Mouse (Mus musculus) right cerebral cortex, postnatal 36 days (tissue): ENCODE results near the gene Fli1.

Source experiments
- DNase-seq, 2 experiments: peaks; one replicate each; pipeline ENCODE4 v3.0.0; 2022; ENCODE audit warnings: low spot score in 2 of 2, mixed read lengths in 1 of 2

Gene Fli1

DNA sequence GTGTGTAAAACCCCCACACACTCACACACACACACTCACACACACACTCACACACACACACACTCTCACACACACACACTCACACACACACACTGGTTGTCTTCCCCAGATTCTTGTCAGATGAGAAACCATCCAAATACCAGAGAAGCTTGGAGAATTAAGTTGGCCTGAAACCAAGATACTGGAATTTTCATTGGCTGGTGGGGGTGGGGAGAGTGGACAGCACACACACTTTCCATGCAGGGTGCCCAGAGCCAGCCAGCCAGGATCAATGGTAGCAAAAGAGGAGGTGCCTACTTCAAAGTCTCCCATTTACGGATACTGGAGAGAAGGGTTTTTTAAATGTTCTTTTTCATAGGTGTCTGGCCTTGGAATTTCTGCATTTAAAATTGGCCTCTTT, 74.3 kb downstream of the Fli1 start:
- DNase-seq = no peak

DNA sequence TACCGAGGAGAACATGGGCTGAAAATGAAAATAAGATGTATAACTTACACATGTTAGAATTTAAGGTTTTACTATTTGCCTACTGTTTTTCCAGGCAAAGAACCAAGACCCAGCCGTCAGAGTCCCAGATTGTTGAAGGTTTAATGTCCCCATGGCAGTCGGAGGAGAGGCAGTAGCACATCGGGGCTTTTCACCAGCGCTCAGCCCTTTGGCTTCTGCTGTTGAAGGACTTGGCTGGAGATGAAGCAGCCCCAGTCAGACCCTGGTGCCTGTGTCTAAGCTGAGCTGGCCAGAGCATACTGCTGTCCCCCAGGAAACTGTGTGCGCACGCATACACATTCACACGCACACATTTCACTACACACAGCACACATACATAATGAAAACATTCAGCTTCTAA, 75.2 kb downstream of the Fli1 start:
- no peak for DNase-seq

DNA sequence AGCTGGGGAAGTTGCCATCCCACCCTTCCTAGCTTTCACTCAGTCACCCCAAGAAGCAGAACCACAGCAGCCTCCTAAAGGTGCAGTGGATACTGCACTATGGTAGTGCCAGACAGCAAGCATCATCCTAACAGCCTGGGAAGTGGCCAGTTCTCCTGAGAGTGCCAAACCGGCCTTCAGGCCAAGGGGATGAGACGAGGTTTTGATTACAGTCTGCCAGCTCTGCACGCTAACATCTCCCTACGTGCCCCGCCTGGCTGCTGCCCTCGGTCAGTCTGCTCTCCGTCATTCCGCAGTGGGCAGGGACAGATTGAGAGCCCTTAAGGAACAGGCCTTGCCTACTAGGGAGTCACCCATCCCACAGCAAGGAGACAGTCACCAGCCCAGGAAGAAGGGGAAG, 75.8 kb downstream of the Fli1 start:
- no peak for DNase-seq

DNA sequence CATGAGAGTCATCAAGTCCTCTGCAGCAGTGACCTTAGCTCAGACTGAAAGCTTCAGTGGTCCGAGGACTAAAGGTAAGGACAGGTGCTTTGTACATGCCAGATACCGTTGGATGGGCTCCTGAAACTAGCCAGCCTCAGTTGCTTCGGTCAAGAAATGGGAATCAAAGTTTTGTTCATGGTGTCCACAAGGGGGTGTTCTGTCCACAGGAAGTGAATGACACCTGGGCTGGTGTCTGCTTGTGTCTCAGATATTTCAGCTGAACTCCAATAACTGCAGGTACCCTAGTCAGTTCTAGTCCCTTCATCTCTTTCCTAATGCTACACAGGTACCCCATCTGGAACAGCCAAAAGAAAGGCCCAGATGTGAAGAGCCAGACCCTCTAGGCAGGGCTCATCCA, 86.0 kb downstream of the Fli1 start:
- no peak for DNase-seq

DNA sequence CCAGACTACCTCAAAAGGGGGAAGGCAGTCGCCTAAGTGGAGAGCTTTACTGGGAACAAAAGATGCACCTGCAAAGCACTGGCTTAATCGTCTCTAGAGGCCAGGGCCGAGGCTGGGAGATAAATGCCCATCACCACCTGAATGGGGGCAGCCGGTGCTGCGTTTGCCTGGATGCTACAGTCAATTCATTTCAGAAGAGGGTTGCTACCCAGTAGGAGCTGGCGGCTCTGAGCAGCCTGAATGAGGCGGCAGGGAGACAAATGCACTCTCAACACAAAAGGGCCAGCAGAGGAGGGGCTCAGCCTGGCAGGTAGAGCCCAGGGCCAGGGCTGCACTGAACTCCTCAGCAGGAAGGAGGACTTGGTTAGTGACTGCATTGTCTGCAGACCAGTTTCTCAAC, 92.5 kb downstream of the Fli1 start:
- DNase-seq = no peak

DNA sequence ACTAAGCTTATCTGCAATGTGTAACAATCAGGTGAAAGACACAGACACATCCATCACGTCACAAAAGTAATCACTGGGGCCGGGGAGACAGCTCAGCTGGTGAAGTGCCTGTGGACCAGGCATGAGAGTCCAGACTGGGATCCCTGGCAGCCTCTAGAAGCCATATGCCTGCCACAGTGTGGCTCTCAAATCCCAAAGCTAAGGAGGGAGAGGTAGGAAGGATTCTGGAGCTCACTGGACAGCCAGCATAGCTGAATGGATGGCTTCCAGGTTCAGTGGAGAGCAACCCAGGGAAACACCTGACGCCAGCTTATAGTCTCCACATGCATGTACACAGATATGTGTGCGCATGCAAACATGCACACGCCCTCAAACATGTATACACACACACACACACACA, 93.9 kb downstream of the Fli1 start:
- no peak for DNase-seq

DNA sequence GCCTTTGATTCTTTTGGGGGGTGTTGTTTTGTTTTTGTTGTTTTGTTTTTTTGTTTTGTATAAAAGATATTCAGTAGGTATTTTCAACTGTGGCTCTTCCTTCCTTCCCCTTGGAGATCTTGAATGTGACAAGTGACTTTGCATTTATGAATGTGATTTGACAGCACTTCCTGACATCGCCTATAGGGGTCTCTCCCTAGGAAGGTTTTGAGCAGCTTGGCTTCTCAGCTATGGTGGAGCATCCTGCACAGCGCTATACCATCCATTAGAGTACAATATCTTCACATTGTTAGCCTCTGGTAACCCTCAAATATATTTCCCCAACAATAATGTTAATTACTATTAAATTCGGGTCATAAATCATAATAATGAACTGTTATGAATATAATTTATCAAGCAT, 96.9 kb downstream of the Fli1 start:
- DNase-seq = no peak

DNA sequence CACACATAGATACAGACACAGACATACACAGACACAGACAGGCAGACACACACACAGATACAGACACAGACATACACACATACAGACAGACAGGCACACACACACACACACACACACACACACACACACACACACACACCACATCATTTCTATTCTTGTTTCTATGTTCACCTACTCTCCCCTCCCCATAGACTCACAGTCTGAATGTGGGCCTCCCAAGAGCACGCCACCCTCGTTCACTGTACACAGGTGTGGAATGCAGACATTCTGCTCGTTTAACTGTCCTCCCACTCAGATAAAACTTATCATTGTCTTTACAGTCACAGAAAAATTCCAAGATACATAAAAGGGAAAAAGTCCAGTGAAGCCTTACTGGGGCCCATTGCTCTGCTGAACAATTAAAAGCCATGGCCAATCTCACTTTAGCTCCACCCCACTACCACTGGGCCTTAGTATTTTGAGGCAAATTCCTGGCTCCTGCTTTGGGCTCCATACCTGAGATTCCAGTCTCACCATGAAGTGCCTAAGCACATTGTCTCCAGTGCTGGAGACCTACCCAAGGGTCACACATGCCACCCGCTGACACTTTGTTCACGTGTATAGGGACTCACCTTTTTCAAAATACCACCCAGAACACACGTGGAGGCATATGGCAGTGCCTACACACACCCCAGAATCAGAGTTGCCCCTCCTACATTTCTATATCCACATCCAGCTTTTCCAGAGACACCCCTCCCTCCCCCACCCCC, 98.0 kb downstream of the Fli1 start:
- DNase-seq = no peak

DNA sequence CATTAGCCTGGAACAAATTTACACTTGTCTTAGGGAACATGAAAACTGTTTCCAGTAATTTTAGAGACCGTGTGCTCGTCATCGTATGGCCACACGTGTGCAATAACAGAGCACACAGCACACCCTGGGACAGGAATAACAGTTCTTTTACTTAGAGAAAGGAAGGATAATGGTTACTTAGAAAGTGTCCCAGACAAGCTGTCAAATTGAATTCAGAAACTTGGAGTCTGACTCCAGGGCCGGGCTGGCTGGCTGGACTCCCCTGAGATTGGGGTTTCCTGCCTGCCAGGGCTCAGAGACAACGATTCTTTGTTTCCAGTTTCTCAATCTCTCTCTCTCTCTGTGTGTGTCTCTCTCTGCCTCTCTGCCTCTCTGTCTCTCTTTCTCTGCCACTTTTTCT, 98.8 kb downstream of the Fli1 start:
- DNase-seq = no peak

DNA sequence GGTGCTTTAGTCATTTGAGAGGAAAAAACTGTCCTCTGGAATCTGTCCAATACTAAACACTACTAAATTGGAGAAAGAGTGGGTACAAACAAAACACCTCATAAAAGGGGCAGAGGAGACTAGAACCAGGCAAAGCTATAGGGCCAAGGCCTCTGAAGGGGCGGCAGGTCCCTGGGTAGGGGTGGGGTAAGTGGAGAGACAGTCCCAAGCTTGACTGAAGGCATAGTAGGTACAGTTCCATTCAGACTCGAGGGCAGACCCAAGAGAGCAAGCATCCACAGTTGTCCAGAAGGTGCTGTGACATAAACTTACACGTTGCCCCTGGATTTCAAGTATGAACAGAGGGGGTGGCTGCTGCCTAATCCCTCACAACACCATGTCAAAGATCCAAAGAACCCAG, 99.5 kb downstream of the Fli1 start:
- no peak for DNase-seq

DNA sequence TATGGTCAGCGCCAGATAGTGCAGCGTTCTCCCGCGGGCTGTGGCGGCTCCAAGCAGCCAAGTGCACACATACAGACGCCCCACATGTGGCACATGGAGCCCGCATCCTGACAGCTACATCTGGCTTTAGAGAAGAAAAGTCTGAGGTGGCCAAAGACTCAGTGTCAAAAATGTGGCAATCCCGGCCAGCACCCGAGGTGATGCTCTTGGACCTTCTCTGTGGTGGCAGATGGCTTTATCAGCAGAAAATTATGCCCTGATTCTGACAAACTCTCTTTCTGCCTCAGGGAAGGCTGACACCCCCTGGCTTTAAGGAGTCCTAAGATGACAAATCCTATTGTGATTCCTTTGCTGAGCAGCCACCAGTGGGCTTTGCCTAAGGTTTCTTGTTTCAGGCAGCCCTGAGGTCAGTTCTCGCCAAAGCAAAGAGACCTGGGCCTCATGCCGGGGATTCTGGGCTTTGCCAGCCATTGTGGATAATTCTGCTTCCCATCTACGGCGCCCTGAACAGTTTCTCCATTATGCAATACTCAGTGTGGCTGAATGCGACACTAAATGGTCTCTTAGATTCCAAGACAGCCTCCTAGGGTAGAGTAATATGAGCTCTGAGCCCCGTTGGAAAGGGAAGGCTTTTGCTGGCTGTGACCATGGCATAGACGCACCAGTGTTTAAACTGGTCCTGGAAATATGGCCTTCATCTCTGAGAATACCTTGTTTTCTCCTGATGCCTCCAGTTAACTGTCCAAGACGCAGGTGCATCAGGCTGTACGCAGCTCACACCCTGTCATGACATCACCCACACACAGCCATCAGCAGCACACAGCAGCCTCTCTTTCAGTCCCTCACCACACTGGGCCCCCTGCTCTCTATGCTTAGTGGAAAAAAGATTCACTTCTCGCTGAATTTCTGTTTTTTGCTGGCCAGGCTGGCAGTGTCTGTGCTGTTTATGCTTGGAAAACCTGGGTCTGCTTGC, 108.1 kb downstream of the Fli1 start:
- peak in 1 of 2 experiments; percentile 12 for DNase-seq

DNA sequence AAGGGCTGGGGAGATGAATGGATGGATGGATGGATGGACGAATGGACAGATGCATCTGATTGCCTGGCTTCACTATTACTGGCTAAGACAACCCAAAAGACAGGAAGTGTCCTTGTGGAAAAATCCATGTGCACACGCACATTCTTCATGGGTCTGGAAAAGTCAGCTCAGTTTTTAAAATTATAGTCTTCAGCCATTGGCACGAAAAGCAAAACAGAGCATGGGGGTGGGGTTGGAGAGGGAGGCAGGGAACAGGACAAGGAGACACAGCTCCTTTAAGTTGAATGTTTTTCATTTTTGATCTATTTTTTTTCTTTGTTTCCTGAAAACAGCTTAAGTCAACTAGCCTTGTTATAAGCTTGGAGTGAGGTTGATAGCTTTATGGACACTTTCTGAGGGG, 111.6 kb downstream of the Fli1 start:
- no peak for DNase-seq

DNA sequence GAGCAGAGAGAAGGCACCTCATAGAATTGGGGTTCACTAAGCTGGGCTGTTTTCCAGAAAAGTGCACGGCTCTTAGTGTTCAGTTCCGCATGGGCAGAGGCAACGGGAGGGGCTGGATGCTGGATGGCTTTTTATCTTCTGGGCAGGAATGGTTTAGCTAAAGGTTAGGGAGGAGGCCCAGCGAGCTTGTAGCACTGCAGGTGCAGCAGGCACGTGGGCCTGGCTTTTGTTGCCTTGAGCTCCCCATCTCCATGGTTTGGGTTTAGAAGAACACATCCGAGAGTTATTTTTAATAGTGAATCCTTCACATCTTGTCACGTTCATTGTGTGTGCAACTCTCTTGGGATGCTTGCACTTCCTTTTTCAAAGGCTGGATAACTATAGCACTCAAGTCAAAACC, 117.3 kb downstream of the Fli1 start:
- DNase-seq = no peak

DNA sequence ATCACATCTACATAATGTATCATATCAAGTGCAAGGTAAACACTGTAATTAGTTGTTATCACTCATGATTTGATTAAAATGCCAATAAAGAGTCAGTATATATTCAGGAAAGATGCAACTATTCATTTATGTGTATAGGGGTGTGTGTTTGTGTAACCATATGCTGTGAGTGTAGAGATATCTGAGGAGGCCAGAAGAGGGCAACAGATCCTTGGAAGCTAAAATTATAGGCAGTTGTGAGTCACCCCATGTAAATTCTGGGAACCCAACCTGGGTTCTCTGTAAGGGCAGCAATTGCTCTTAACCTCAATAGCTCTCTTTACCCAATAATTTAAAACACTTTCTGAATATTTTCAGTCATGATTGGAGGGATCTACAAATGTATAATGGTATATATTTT, 122.0 kb downstream of the Fli1 start:
- DNase-seq = no peak

DNA sequence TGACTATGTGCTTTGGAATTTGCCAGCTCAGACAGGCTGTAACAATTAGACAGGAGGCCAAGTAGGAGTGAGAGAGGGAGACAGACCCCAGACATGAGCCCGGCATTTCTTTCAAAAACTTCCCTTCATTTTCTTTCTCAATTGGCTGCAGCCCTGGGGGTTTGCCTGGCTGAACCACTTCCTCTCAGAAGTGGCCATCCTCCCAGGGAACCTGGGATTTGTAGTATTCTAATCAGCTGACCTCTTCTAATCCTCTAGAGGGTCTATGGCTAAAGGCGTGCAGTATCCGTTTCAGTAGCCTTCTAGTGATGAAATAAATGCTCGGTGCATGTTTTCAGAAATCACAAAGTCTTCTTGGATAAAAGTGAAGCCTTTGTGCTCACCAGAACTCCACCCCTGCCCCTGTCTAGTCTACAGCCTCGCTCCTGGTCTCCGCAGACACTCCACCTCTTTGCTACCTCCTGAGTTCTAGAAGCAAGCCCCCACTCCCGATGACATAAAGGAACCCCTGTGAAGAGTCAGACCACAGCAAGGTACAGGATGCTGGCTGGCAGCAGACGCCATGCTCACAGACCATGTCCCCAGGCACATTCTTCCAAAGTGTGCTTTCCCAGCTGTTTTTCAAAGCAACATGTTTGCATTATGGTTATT, 125.1 kb downstream of the Fli1 start:
- DNase-seq = no peak

DNA sequence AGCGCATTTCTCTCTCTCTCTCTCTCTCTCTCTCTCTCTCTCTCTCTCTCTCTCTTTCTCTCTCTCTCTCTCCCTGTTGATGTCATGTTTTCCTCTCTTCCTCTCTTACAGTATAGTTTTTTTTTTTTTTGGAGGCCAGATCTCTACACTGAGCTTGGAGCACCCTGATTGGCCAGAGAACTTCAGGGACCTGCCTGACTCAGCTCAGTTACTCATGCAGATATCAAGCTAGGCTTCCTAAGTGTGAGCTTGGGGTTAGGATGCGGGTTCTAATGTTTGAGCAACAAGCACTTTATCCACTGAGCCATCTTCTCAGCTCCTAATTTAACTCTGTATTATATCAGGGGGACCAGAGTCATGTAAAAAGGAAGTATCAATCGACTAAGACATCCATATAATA, 126.7 kb downstream of the Fli1 start:
- no peak for DNase-seq

DNA sequence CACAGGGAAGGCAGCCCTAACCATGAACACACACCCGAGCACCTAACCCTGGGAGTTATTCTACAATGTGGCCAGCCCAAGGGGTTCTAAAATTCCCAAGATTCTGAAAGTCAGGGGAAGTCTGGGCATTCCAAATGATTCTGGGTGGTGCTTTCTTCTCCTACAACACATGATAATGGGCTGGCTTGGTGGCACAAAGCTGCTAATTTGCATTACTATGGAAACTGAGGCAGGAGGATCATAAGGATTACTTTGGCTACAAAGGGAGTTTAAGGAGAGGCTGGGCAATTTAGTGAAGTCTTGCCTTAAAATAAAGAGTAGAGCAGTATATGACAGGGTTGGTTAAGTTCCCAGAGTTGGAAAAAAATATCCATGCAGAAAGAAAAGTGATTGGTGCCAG, 127.7 kb downstream of the Fli1 start:
- no peak for DNase-seq

DNA sequence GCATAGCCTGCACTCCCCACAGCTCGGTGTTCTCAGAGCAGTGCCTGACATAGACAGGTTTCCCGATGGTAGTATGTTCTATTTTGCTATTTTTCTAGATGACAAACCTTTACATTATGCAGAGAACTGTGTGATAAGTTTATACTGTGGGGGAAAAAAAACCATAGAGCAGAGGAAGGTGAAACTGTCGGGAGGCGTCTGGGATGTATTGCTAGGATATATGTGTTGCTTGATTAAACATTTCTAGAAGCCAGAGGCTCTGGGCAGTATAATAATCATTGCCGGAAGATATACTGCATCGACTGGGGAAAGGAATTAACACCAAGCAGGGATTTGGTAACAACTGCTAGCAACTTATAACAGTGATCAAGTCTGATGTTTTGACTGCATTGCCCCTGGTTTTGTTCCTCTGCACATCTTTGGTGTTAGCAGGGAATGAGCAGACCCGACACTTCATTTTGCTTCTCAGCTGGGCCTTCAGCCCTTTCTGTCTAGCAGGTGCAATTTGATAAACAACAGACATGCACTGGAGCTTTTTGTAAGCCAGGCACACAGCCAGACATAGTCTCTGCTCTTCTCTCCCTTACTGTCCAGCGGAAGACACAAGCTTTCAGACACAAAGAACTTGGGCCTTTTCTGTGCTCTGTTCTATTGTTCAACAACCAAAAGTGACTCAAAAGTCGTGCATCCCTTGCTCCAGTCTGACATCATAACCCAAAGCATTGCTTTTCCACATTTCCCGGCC, 129.7 kb downstream of the Fli1 start:
- no peak for DNase-seq

DNA sequence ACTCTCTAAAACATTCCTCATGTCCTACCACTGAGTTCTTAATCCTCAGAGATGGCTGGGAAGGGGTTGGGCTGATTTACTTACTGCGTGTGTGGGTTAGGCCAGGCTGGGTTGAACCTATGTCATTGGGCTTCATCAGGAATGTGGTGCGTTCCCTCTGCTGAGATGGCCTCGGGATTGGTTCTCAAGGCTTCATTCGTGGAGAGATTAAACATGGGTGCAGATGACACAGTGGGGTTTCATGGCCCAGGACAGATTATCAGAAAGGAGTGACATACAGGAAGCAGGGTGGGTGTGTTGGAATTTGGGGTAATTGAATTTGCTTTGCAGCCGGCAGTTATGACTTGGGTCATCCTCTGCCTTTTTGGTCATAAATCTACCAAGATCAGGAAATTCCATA, 131.2 kb downstream of the Fli1 start:
- no peak for DNase-seq

DNA sequence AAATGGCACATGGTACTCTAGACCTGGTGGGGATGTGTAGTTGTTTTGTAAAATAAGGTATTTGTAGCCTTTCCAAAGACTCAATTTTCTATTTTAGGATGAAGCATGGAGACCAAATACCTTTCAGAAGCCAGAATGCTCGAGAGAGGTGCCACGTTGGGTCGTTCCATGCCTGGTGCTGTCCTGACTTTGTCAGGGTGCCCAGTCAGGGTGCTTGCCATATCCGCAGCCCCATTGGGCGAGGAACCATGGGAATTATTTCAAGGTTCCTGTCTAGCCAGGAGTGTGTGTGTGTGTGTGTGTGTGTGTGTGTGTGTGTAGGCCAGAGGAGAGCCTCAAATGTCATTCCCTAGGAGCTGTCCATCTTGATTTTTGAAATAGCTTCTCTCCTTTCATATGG, 132.0 kb downstream of the Fli1 start:
- DNase-seq = no peak

DNA sequence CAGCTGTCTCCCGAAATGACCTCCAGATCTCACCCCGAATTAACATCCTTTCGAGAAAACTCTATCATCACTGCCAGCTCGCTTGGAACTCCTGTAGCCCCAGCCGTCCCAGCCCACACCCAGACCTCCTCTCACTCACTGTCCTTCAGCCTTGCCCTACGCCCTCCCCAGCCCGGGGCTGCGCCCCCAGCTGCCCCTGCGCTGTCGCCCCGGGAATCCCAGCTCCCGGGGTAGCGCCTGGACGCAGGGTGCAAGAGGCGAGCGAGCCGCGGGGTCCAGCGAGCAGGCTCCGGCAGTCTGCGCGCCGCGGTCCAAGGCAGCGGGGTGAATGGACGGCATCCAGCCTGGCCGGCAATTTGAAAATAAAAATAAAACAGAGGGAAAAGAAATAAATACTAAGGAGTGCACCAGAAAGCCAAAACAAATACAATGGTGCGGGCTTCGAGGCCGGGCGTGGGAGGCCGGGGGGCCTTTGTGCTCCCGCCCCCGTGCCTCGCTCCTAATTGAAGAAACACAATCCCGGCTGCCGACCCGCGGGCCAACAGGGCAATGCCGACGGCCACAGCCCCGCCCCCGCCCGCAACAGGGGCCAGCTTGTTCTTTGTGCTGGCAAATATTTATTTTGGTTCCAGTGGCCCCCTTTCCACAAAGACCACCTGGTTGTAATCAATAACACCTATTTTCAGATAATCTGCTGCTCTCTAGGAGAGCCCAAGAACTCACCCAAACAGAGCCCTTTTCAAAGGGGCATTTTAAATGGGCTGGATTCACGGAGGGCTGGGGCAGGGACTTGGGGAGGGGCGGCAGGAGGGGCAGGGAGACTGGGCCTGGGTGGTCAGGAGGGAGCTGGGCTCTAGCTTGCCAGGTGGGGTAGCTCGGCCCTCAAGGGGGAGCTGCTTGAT, 133.3 kb downstream of the Fli1 start:
- no peak for DNase-seq
